Mouse (Mus musculus) limb, embryonic 13.5 days (tissue): ENCODE measurements around the gene Gm20388. TPM values are rescaled to one million over a fixed set of nuclear protein-coding genes. Genes with fewer than 3 reads are reported as not detected.

ENCODE experiments used
- ATAC-seq: fragments of 200-750 bp; cut with Nextera tagmentation; 2 replicates; pipeline ENCODE4 v1.8.0; 2017; ENCODE audit warnings: low read depth, moderate number of reproducible peaks, moderate TSS enrichment; ENCODE audit not compliant: low FRiP score
- H3K27ac ChIP-seq: fragments of 300-500 bp; sonication (generic); 2 replicates; pipeline ENCODE4 v1.5.1; 2015; ENCODE audit warnings: inconsistent platforms, mild to moderate bottlenecking, moderate library complexity
- H3K27me3 ChIP-seq: fragments of 300-500 bp; sonication (generic); 2 replicates; pipeline ENCODE4 v1.6.1; 2015; ENCODE audit warnings: mild to moderate bottlenecking, inconsistent platforms
- H3K36me3 ChIP-seq: fragments of 300-500 bp; sonication (generic); 2 replicates; pipeline ENCODE4 v1.6.1; 2015; ENCODE audit warnings: inconsistent platforms, mild to moderate bottlenecking, moderate library complexity
- H3K4me1 ChIP-seq: fragments of 300-500 bp; sonication (generic); 2 replicates; pipeline ENCODE4 v1.6.1; 2015; ENCODE audit warnings: inconsistent platforms
- H3K4me2 ChIP-seq: fragments of 300-500 bp; sonication (generic); replicated peaks from 2 replicates; pipeline ENCODE4 v1.6.1; 2015; ENCODE audit warnings: inconsistent platforms, mild to moderate bottlenecking, moderate library complexity
- H3K4me3 ChIP-seq: fragments of 300-500 bp; sonication (generic); 2 replicates; pipeline ENCODE4 v1.5.1; 2015; ENCODE audit warnings: moderate library complexity, mild to moderate bottlenecking, inconsistent platforms
- H3K9ac ChIP-seq: fragments of 300-500 bp; sonication (generic); 2 replicates; pipeline ENCODE4 v1.6.1; 2015; ENCODE audit warnings: mild to moderate bottlenecking, inconsistent platforms
- H3K9me3 ChIP-seq: fragments of 300-500 bp; sonication (generic); 2 replicates; pipeline ENCODE4 v1.6.1; 2016; ENCODE audit warnings: inconsistent platforms
- WGBS: fragments of 180-500 bp; shearing (Covaris S2); methylation state at CpG from one replicate; pipeline ENCODE4 v1.1.7; 2015; 5-methylcytosine and 5-hydroxymethylcytosine counted together
- polyA plus RNA-seq: library from polyadenylated mRNA; unstranded; fragments of >200 nt; fragmentation: Nextera tagmentation; extraction: Ambion mirVana; gene quantifications from 2 replicates; pipeline ENCODE4 v1.2.1, GENCODE M21; 2015

The Gm20388 gene
- polyA plus RNA-seq, 1 experiment from 2014 or later = 7.1 TPM

DNA sequence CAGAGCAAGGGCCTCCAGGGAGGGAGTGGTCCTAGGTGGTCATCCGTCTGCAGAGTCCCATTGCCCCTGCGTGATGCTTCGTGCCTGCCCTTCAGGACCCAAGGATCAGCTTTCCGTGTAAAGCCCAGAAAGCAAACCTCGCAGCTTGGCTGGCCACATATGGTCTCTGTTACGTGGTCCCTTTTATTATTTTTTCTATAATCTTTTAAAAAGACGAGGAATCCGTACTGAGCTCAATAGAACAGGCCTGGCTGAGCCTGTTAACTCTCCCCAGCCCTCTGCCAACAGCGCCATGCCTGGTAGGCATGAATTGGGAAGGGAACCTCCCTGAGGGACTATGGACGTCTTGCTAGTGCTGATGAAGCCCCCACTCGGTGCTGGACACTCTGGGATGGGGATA is 2282.9 kb downstream of the Gm20388 start:
- Histone ChIP-seq H3K4me2 (0 out of 2 replicates have a peak overlapping the region, but pooled peaks have one; percentile 4), H3K36me3 (no peaks in the 10 kb centered on the region), H3K9me3 (no peaks in the 10 kb centered on the region), H3K27me3 (no peaks in the 10 kb centered on the region), H3K4me1 (peaks cover 67% of the 10 kb centered on the region), H3K9ac (peak overlapping the region; percentile 9; the same call in 1 of the 2 replicates), H3K27ac (peak overlapping the region; percentile 67), H3K4me3 (no peak overlapping the region)
- 33% methylated on average over 11 of the region's 11 CpGs for WGBS
- ATAC-seq = peak; percentile 7; the same call in 1 of the 2 replicates

DNA sequence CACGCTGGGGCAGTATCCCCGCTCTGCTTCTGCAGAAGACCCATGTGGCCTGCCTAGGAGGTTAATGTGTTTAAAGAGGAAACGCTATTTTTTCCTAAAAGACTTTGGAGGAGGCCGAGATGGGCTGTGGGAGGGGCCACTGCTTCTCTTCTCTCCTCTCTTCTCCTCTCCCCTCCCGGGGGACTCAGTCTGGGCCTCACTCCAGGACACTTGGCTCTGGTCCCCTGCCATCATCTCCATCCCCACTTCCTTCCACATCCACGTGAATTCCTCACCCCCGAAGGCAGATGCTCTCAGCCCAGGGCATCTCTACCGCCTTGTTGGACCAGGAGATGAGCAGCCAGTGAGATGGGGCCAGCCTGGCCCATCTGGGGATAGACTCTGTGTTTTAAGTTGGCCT is 2283.8 kb downstream of the Gm20388 start:
- Histone ChIP-seq H3K4me2 (no peak overlapping the region), H3K4me1 (peaks cover 67% of the 10 kb centered on the region), H3K4me3 (no peak overlapping the region), H3K27ac (peak overlapping the region; percentile 67; the same call in 1 of the 2 replicates), H3K27me3 (no peaks in the 10 kb centered on the region), H3K9me3 (no peaks in the 10 kb centered on the region), H3K36me3 (no peaks in the 10 kb centered on the region), H3K9ac (no peak overlapping the region)
- no peak for ATAC-seq
- 61% methylated on average over 8 of the region's 8 CpGs for WGBS

DNA sequence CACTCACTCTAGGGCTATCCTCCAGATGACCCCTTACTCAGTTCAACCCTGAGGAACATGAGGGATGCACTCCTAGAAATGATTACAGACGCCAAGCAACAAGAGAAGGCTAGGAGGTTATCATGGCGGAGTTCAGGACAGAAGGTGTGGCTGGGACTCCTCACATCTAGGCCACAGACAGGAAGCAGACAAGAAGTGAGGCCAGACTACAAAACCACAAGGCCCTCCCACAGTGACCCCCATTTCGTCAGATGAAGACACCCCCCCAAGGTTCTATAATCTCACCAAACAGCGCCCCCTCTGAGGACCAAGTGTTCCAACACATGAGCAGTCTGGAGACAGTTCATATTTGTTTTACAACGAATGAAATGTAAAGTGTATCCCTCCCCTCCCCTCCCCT is 2286.7 kb downstream of the Gm20388 start:
- no peaks in the 10 kb centered on the region for H3K36me3 ChIP-seq
- no peak overlapping the region for H3K4me2 ChIP-seq
- H3K27me3 ChIP-seq = no peaks in the 10 kb centered on the region
- H3K4me3 ChIP-seq = no peak overlapping the region
- H3K4me1 ChIP-seq = peaks cover 39% of the 10 kb centered on the region
- WGBS = 78% methylated on average over 5 of the region's 5 CpGs
- no peak overlapping the region for H3K27ac ChIP-seq
- ATAC-seq = no peak
- H3K9ac ChIP-seq = no peak overlapping the region
- H3K9me3 ChIP-seq = no peaks in the 10 kb centered on the region

DNA sequence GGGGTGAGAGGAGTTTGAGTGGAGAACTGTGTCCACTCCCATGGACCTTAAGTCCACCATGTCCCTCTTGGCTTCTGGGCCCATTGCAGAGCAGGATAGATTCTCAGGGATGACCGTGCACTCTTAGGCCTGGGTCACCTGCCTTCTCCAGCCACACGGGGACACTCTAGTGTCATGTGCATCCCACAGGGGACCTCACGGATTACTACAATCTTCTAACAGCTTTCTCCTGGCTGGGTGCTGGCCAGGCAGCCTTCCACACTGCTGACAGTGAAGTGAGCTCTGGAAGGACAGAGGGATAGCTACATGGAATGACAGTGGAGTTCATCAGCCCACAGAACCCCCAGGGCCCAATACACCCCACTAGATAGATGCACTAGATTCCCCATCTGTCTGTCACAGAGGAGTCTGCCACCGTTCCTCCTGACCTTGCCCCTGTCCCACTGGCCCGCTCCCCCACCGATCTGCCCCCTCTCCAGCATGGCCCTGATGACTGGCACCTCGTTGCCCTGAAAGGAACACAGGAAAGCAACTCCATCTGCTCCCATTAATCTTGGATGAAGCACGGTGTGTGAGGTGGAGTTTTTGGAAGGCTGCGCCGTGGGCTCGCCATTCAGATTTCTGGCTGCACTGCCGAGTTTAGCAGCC is 2287.9 kb downstream of the Gm20388 start:
- Histone ChIP-seq H3K9me3 (no peaks in the 10 kb centered on the region), H3K9ac (no peak overlapping the region), H3K4me1 (peaks cover 27% of the 10 kb centered on the region), H3K4me3 (no peak overlapping the region), H3K36me3 (no peaks in the 10 kb centered on the region), H3K27ac (no peak overlapping the region), H3K27me3 (no peaks in the 10 kb centered on the region), H3K4me2 (no peak overlapping the region)
- ATAC-seq = no peak
- WGBS = 71% methylated on average over 12 of the region's 12 CpGs

DNA sequence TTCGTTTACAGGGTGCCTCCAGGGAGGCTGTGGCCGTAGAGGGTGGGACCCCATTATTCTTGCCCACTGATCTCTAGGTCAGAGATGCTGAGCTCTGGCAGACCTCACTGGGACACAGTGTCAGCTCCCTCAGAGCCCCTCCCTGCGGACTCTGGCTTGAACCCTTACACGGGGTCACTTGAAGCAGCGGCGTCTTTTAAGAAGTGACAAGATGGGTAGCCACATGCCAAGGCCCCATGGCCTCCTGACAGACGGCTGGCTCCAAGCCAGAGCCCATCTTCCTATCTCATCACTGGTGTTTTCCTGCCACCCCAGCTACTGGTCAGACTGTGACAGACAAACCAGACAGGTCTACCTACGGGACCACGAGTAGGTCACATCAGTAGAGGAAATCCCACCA is 2288.6 kb downstream of the Gm20388 start:
- WGBS = 79% methylated on average over 9 of the region's 9 CpGs
- Histone ChIP-seq H3K4me1 (peaks cover 20% of the 10 kb centered on the region), H3K9me3 (no peaks in the 10 kb centered on the region), H3K9ac (no peak overlapping the region), H3K36me3 (no peaks in the 10 kb centered on the region), H3K27ac (no peak overlapping the region), H3K4me2 (no peak overlapping the region), H3K4me3 (no peak overlapping the region), H3K27me3 (no peaks in the 10 kb centered on the region)
- ATAC-seq = no peak

DNA sequence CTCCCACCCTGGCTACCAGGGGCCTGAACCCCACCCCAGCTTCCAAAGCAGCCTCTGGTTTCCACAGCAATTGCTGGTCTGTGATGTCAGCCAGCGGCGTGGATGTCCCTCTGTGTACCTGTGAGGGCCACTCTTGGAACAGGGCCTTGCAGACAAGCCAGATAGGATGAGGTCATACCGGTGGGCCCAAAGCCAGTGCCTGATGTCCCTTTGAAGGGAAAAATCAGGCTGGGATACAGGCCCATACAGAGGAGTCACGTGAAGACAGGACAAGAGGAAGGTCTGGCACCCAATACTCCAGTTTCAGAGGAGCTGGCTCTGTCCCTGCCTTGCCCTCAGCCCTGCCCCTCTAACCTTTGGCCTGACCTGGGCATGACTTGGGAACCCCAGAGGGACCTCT is 2289.2 kb downstream of the Gm20388 start:
- Histone ChIP-seq H3K36me3 (no peaks in the 10 kb centered on the region), H3K4me2 (no peak overlapping the region), H3K4me1 (peaks cover 14% of the 10 kb centered on the region), H3K27ac (no peak overlapping the region), H3K9ac (no peak overlapping the region), H3K9me3 (no peaks in the 10 kb centered on the region), H3K27me3 (no peaks in the 10 kb centered on the region), H3K4me3 (no peak overlapping the region)
- WGBS = 78% methylated on average over 4 of the region's 4 CpGs
- no peak for ATAC-seq

DNA sequence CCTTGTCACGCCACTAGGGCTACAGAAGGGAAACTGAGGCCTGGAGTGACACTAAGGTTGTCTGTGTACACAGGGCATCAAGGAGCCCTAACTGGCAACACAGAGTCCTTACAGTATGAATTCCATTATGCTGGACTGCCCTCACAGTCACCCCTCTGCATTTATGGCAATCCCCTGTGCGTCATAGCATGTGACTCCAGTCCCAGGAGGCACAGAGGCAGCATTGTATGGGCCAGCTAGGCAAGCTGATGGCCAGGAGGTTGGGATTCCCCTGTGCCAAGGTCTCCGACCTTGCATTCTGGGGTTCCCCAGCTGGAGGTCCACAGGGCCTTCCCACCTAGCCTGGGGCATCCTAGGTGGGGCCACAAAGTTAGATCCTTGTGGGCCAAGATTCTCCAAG is 2300.9 kb downstream of the Gm20388 start:
- Histone ChIP-seq H3K9ac (no peak overlapping the region), H3K4me1 (no peaks in the 10 kb centered on the region), H3K27ac (no peak overlapping the region), H3K4me2 (no peak overlapping the region), H3K27me3 (no peaks in the 10 kb centered on the region), H3K36me3 (no peaks in the 10 kb centered on the region), H3K4me3 (no peak overlapping the region), H3K9me3 (peaks cover 12% of the 10 kb centered on the region)
- no peak for ATAC-seq
- WGBS = 73% methylated on average over 3 of the region's 3 CpGs

DNA sequence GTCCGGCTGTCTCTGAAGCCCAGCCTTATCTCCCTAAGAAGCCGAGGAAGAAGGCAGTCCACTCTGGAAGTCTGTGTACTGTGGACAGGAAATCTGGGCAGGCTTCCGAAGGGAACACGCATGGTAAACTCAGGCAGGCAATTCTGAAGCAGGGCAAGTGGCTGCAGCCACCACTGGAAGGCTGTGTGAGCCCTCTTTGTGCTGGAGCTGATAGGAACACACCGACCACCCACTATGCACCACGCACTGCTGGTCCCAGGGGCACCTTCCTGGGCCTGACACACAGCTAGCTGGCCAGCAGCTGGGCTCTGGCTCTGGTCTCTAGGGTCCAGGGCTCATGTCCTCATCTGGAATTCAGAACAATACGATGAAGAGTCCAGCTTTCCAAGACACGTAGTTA is 2305.0 kb downstream of the Gm20388 start:
- ATAC-seq = no peak
- Histone ChIP-seq H3K27me3 (no peaks in the 10 kb centered on the region), H3K36me3 (no peaks in the 10 kb centered on the region), H3K27ac (no peak overlapping the region), H3K4me1 (no peaks in the 10 kb centered on the region), H3K4me2 (no peak overlapping the region), H3K9me3 (peaks cover 2% of the 10 kb centered on the region; the same call in 1 of the 2 replicates), H3K4me3 (no peak overlapping the region), H3K9ac (no peak overlapping the region)
- WGBS = 71% methylated on average over 8 of the region's 8 CpGs

DNA sequence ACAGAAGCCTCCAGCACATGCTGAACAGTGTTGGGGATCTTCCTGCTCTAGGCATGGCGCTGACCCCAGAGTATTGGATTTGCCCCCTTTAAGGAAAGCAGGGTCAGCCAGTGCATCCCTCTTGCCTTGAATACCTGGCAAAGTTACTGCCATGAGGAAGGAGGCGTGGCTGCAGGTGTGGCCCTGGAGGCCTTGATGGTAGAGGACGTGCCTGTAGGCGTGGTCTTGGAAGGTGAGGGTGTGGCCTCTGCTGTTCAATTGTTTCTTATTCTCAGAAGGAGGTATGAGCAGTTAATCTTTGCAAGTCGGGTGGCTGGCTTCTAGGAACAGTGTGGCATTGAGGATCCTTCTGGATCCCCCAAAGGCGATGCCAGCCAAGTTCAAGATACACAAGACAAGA is 2305.8 kb downstream of the Gm20388 start:
- no peaks in the 10 kb centered on the region for H3K27me3 ChIP-seq
- H3K36me3 ChIP-seq = no peaks in the 10 kb centered on the region
- no peak overlapping the region for H3K4me2 ChIP-seq
- no peak for ATAC-seq
- H3K27ac ChIP-seq = no peak overlapping the region
- no peak overlapping the region for H3K9ac ChIP-seq
- no peaks in the 10 kb centered on the region for H3K9me3 ChIP-seq
- no peak overlapping the region for H3K4me3 ChIP-seq
- 64% methylated on average over 6 of the region's 6 CpGs for WGBS
- H3K4me1 ChIP-seq = no peaks in the 10 kb centered on the region

DNA sequence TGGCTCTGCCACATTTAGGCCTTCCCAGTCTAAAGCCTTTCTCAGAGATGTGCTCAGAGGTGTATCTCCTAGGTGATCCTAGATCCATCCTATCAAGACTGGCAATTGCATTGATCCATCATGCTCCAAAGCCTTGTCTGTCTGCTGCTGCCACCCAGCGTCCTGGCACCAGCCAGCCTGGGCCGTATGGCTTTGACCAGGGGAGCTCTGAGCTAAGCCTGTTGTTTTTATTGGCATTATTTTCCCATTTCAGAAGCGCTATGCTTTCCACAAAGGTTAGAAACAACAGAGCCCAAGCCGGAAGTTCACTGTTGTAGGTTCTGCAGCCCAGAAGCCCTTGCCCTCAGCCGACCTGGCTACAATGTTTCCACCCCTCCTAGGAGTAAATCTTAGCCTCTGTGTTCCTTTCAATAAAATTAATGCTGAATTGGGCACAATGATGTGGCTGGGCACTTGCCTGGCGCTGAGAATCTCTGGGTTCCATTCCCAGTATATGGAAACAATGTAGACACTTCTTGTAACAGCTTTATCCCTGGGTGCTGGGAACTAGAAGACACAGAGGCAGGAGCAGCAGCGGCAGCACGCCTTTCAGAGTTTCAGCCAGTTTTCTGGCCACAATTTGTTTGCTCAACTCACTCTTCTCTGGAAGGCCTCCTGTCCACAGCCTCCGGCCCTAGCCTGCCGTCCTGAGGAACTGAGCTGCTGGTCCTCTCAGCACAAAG is 2307.0 kb downstream of the Gm20388 start:
- no peaks in the 10 kb centered on the region for H3K27me3 ChIP-seq
- H3K4me3 ChIP-seq = no peak overlapping the region
- ATAC-seq = no peak
- H3K4me1 ChIP-seq = no peaks in the 10 kb centered on the region
- H3K4me2 ChIP-seq = no peak overlapping the region
- no peaks in the 10 kb centered on the region for H3K9me3 ChIP-seq
- H3K9ac ChIP-seq = no peak overlapping the region
- WGBS = 71% methylated on average over 10 of the region's 10 CpGs
- no peak overlapping the region for H3K27ac ChIP-seq
- H3K36me3 ChIP-seq = no peaks in the 10 kb centered on the region

DNA sequence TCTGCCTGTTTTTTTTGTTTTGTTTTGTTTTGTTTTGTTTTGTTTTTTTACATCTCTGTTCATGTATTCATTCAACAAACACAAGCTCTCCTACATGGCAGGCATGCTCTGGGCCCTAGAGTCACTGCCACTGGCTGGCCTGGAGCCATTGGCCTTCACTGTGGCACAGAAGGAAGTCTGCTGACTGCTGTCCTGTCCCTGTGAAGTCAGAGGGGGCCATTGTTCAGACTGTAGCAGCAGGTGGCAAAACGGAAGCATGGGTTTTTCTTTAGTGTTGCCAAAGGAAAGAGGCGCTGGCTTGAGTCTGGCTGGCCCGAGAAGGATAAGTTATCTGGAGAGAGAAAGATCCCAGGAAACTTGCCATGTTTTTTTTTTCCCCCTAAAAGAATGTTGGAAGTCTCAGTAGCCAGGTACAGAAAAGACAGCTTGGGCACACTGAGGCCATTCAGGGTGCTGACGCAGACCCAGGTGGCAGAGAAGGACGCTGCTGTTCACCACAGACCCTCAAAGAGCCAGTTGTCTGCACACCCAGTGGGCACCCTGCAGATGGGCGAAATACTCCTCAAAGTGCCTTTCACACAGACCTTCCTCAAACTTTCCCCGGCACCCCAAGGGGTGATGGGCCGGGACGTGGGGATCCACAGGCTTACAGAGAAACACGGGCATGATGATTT is 2313.5 kb downstream of the Gm20388 start:
- H3K27ac ChIP-seq = peak overlapping the region; percentile 90
- no peak overlapping the region for H3K9ac ChIP-seq
- H3K4me3 ChIP-seq = no peak overlapping the region
- H3K36me3 ChIP-seq = no peaks in the 10 kb centered on the region
- WGBS = 65% methylated on average over 10 of the region's 10 CpGs
- H3K9me3 ChIP-seq = no peaks in the 10 kb centered on the region
- no peak for ATAC-seq
- no peak overlapping the region for H3K4me2 ChIP-seq
- H3K27me3 ChIP-seq = peaks cover 13% of the 10 kb centered on the region
- peaks cover 29% of the 10 kb centered on the region for H3K4me1 ChIP-seq

DNA sequence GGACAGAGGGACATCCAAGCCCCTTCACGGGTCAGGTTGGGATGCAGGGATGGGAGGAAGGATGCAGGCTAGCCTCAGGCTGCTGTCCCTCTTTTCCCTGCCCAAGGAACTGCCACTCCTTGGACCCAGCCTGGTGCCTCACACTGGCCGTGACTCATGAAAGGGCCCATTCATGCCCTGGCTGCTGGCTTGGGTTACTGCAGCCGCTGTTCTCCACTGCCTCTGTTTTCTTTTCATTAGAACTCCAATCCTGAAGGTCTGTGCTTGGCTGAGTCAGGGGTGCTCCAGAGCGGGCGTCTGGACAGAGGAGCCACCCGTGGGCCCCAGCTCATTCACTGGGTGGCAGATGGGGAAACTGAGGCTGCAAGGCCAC is 2314.0 kb downstream of the Gm20388 start:
- peak overlapping the region; percentile 90 for H3K27ac ChIP-seq
- no peak overlapping the region for H3K9ac ChIP-seq
- H3K4me1 ChIP-seq = peaks cover 34% of the 10 kb centered on the region
- peaks cover 18% of the 10 kb centered on the region for H3K27me3 ChIP-seq
- WGBS = 64% methylated on average over 6 of the region's 6 CpGs
- no peak overlapping the region for H3K4me2 ChIP-seq
- ATAC-seq = peak; percentile 55
- no peaks in the 10 kb centered on the region for H3K36me3 ChIP-seq
- H3K9me3 ChIP-seq = no peaks in the 10 kb centered on the region
- H3K4me3 ChIP-seq = no peak overlapping the region
